Mouse (Mus musculus): ENCODE data around the gene Rpl13.

DNA sequence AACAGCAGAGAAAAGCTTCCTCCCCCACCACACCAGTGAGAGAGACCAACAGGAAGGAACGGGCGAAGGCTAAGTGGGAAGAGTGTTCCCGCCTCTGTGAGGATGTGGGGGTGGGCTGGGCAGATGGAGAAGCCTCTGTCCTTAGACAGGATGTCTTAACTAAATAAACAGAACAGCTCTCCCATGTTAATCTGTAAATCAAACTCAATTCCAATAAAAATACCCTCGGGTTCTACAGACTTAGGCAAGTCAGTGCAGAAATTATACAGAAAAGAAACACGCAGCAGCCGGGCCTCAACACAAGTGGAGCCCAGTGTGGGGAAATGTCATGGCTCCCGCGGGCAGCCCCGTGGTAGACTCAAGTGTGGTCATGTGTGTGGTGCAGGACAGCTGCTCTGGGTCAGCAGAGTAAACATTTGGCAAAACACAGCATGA is 48.6 kb downstream of the Rpl13 start:
- TF ChIP-seq CTCF (IDR thresholded peaks at IDR 0.05) (no peak), EP300 (IDR thresholded peaks at IDR 0.05) (no peak)
